Mouse (Mus musculus) MEL (cell line): ENCODE results near the gene Zkscan1. TPM values are rescaled to one million over a fixed set of nuclear protein-coding genes. Genes with fewer than 3 reads are reported as not detected.

Experiments used
- DNase-seq: peaks from one replicate; pipeline ENCODE4 v3.0.0; 2011; ENCODE audit warnings: low read depth, low spot score
- H3K27ac ChIP-seq: 2 replicates; pipeline ENCODE4 v1.5.1; 2012; ENCODE audit warnings: low read depth, mild to moderate bottlenecking, control low read depth, low read length, moderate library complexity; ENCODE audit not compliant: control insufficient read depth
- H3K27me3 ChIP-seq, 2 experiments: fragments of 150-350 bp in 1 of 2; sonication (generic) in 1 of 2; 2 replicates each; pipeline ENCODE4 v1.6.1; 2012; ENCODE audit warnings: low read length in 2 of 2, mild to moderate bottlenecking in 2 of 2, improper control_type of control experiment in 1 of 2, moderate library complexity in 1 of 2; ENCODE audit not compliant: insufficient read depth in 2 of 2, control insufficient read depth in 1 of 2
- H3K36me3 ChIP-seq, 2 experiments: 2 replicates each; pipeline ENCODE4 v1.6.1; 2012 to 2014; ENCODE audit warnings: low read length in 2 of 2, improper control_type of control experiment in 1 of 2, inconsistent platforms in 1 of 2, mild to moderate bottlenecking in 1 of 2; ENCODE audit not compliant: insufficient read depth in 2 of 2, control insufficient read depth in 1 of 2
- H3K4me1 ChIP-seq, 2 experiments: fragments of 150-350 bp in 1 of 2; sonication (generic) in 1 of 2; 2 replicates each; pipeline ENCODE4 v1.6.1; 2012; ENCODE audit warnings: low read length in 2 of 2, improper control_type of control experiment in 1 of 2, mild to moderate bottlenecking in 1 of 2; ENCODE audit not compliant: insufficient read depth in 2 of 2, control insufficient read depth in 1 of 2
- H3K4me3 ChIP-seq, 2 experiments: fragments of 150-350 bp in 1 of 2; sonication (generic) in 1 of 2; 2 replicates each; pipeline ENCODE4 v1.5.1; 2012; ENCODE audit warnings: low read depth in 2 of 2, low read length in 2 of 2, mild to moderate bottlenecking in 2 of 2, moderate library complexity in 2 of 2, control low read depth in 1 of 2, improper control_type of control experiment in 1 of 2; ENCODE audit not compliant: control insufficient read depth in 1 of 2, insufficient read depth in 1 of 2
- H3K79me2 ChIP-seq: 2 replicates; pipeline ENCODE4 v1.6.1; 2012; ENCODE audit warnings: mild to moderate bottlenecking, low read length, moderate library complexity; ENCODE audit not compliant: control insufficient read depth, poor library complexity, insufficient read depth
- H3K9ac ChIP-seq: 2 replicates; pipeline ENCODE4 v1.6.1; 2012; ENCODE audit warnings: low read depth, mild to moderate bottlenecking, control low read depth, low read length, moderate library complexity; ENCODE audit not compliant: control insufficient read depth, poor library complexity, severe bottlenecking
- H3K9me3 ChIP-seq: fragments of 150-350 bp; sonication (generic); replicated peaks from 2 replicates; pipeline ENCODE4 v1.6.1; 2012; ENCODE audit warnings: mild to moderate bottlenecking, low read length, improper control_type of control experiment, moderate library complexity; ENCODE audit not compliant: insufficient read depth
- BHLHE40 ChIP-seq: IDR thresholded peaks from 2 replicates; pipeline ENCODE4 v1.6.1; 2012; ENCODE audit warnings: low read depth, mild to moderate bottlenecking, inconsistent platforms, low read length, improper control_type of control experiment, borderline replicate concordance
- CHD2 ChIP-seq: IDR thresholded peaks from 2 replicates; pipeline ENCODE4 v1.6.1; 2011; ENCODE audit warnings: low read length, improper control_type of control experiment
- E2F4 ChIP-seq: IDR thresholded peaks from 2 replicates; pipeline ENCODE4 v1.6.1; 2011; ENCODE audit warnings: low read depth, low read length, improper control_type of control experiment, borderline replicate concordance
- ELF1 ChIP-seq: IDR thresholded peaks from 2 replicates; pipeline ENCODE4 v1.6.1; 2014; ENCODE audit warnings: low read depth, mild to moderate bottlenecking, inconsistent platforms, low read length, improper control_type of control experiment, moderate library complexity
- ETS1 ChIP-seq: IDR thresholded peaks from 2 replicates; pipeline ENCODE4 v1.6.1; 2012; ENCODE audit warnings: low read depth, mild to moderate bottlenecking, inconsistent platforms, low read length, improper control_type of control experiment, moderate library complexity
- GABPA ChIP-seq: IDR thresholded peaks from 2 replicates; pipeline ENCODE4 v1.6.1; 2012; ENCODE audit warnings: low read depth, mild to moderate bottlenecking, inconsistent platforms, low read length, improper control_type of control experiment, moderate library complexity
- GATA1 ChIP-seq: IDR thresholded peaks from 2 replicates; pipeline ENCODE4 v1.6.1; 2011; ENCODE audit warnings: low read depth, low read length, improper control_type of control experiment
- JUND ChIP-seq: IDR thresholded peaks from 2 replicates; pipeline ENCODE4 v1.6.1; 2011; ENCODE audit warnings: low read depth, mild to moderate bottlenecking, improper control_type of control experiment, low read length
- KAT2A ChIP-seq: conservative IDR thresholded peaks from 2 replicates; pipeline ENCODE4 v1.6.1; 2012; ENCODE audit warnings: low read depth, low read length, improper control_type of control experiment, inconsistent platforms
- MAFK ChIP-seq: IDR thresholded peaks from 2 replicates; pipeline ENCODE4 v1.6.1; 2011; ENCODE audit warnings: low read depth, mild to moderate bottlenecking, low read length, improper control_type of control experiment, borderline replicate concordance
- MAZ ChIP-seq: IDR thresholded peaks from 2 replicates; pipeline ENCODE4 v1.6.1; 2012; ENCODE audit warnings: low read depth, mild to moderate bottlenecking, inconsistent platforms, low read length, improper control_type of control experiment
- MEF2A ChIP-seq: IDR thresholded peaks from 2 replicates; pipeline ENCODE4 v1.6.1; 2014; ENCODE audit warnings: low read depth, mild to moderate bottlenecking, inconsistent platforms, low read length, improper control_type of control experiment; ENCODE audit not compliant: poor library complexity, insufficient replicate concordance, severe bottlenecking; ENCODE audit errors: extremely low read depth
- MXI1 ChIP-seq: IDR thresholded peaks from 2 replicates; pipeline ENCODE4 v1.6.1; 2011; ENCODE audit warnings: mild to moderate bottlenecking, low read depth, low read length, improper control_type of control experiment
- MYB ChIP-seq: IDR thresholded peaks from 2 replicates; pipeline ENCODE4 v1.6.1; 2011; ENCODE audit warnings: mild to moderate bottlenecking, low read depth, low read length, improper control_type of control experiment
- NELFE ChIP-seq: IDR thresholded peaks from 2 replicates; pipeline ENCODE4 v1.6.1; 2011; ENCODE audit warnings: low read depth, low read length, improper control_type of control experiment
- POLR2A ChIP-seq, 2 experiments: IDR thresholded peaks; 2 replicates each; pipeline ENCODE4 v1.6.1; 2011 to 2012; ENCODE audit warnings: low read length in 2 of 2, mild to moderate bottlenecking in 2 of 2, control low read depth in 1 of 2, improper control_type of control experiment in 1 of 2, low read depth in 1 of 2, moderate library complexity in 1 of 2; ENCODE audit not compliant: control insufficient read depth in 1 of 2, insufficient read depth in 1 of 2, poor library complexity in 1 of 2
- POLR2AphosphoS2 ChIP-seq: IDR thresholded peaks from 2 replicates; pipeline ENCODE4 v1.6.1; 2011; ENCODE audit warnings: low read length, improper control_type of control experiment
- POLR2AphosphoS5 ChIP-seq: IDR thresholded peaks from 2 replicates; pipeline ENCODE4 v1.6.1; 2012; ENCODE audit warnings: low read depth, borderline replicate concordance, mild to moderate bottlenecking, inconsistent platforms, low read length, moderate library complexity, mixed read lengths
- RAD21 ChIP-seq: IDR thresholded peaks from 2 replicates; pipeline ENCODE4 v1.6.1; 2011; ENCODE audit warnings: mild to moderate bottlenecking, low read depth, low read length, improper control_type of control experiment
- SIN3A ChIP-seq: IDR thresholded peaks from 2 replicates; pipeline ENCODE4 v1.6.1; 2012; ENCODE audit warnings: low read length, improper control_type of control experiment, inconsistent platforms
- TCF12 ChIP-seq: IDR thresholded peaks from 2 replicates; pipeline ENCODE4 v1.6.1; 2014; ENCODE audit warnings: low read depth, mild to moderate bottlenecking, inconsistent platforms, low read length, improper control_type of control experiment, moderate library complexity
- USF1 ChIP-seq: IDR thresholded peaks from 2 replicates; pipeline ENCODE4 v1.6.1; 2014; ENCODE audit warnings: low read depth, mild to moderate bottlenecking, inconsistent platforms, low read length, improper control_type of control experiment, moderate library complexity
- ZKSCAN1 ChIP-seq: IDR thresholded peaks from 2 replicates; pipeline ENCODE4 v1.6.1; 2012; ENCODE audit warnings: low read depth, mild to moderate bottlenecking, inconsistent platforms, low read length, improper control_type of control experiment, moderate library complexity
- ZMIZ1 ChIP-seq: IDR thresholded peaks from 2 replicates; pipeline ENCODE4 v1.6.1; 2012; ENCODE audit warnings: low read depth, mild to moderate bottlenecking, inconsistent platforms, low read length, improper control_type of control experiment, moderate library complexity
- polyA plus RNA-seq, 2 experiments: library from polyadenylated mRNA; stranded (reverse) in 1 of 2; unstranded in 1 of 2; fragments of >175 nt in 1 of 2; fragments of >200 nt in 1 of 2; gene quantifications; 2 replicates each; pipeline versions ENCODE4 v1.2.1 to v1.2.4; 2012; ENCODE audit warnings: low replicate concordance in 2 of 2, low read depth in 1 of 2; ENCODE audit not compliant: insufficient read length in 2 of 2, insufficient read depth in 1 of 2, missing spikeins in 1 of 2
- total RNA-seq: library from RNA; depleted of rRNA; stranded (reverse); fragments of 300-350 nt; gene quantifications from 2 replicates; pipeline ENCODE4 v1.2.3, GENCODE M21; 2012

Gene Zkscan1
- total and polyA plus RNA-seq, 3 experiments, result 10.6 to 51.7 (median 13.4) TPM

DNA sequence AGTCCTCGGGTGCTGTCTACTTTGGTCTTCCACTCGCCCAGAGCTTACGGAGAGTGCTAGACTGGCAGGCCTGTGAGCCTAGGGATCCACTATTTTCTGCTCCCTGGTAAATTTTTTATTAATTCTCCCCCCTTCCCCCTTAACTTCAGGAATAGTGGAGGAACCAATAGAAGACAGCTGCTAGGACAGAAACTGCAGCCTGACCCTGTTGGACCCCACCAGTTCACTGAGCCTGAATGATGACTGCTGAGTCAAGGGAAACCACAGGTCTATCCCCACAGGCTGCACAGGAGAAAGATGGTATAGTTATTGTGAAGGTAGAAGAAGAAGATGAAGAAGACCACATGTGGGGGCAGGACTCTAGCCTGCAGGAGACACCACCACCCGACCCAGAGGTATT lies 7.9 kb downstream of the Zkscan1 start:
- no peak overlapping the region for H3K27ac ChIP-seq
- H3K4me3 ChIP-seq, result no peak overlapping the region
- H3K9ac ChIP-seq, result no peak overlapping the region
- TF ChIP-seq GATA1 (no peak), POLR2AphosphoS2 (no peak), ELF1 (no peak), CHD2 (no peak), JUND (no peak), MYB (no peak), GABPA (no peak), POLR2AphosphoS5 (no peak), E2F4 (no peak), SIN3A (no peak), ZMIZ1 (no peak), MAFK (no peak), KAT2A (no peak), MXI1 (no peak), RAD21 (no peak), TCF12 (no peak)
- H3K79me2 ChIP-seq, result peaks cover 18% of the 10 kb centered on the region
- DNase-seq, result no peak
- no peaks in the 10 kb centered on the region for H3K4me1 ChIP-seq
- no peaks in the 10 kb centered on the region for H3K27me3 ChIP-seq
- H3K9me3 ChIP-seq, result no peaks in the 10 kb centered on the region
- H3K36me3 ChIP-seq, result peaks cover 0 to 15% of the 10 kb centered on the region in 2 experiments; a peak in 2 of 4 replicates

- H3K79me2 ChIP-seq, result peaks cover 2% of the 10 kb centered on the region; the same call in 1 of the 2 replicates
- H3K36me3 ChIP-seq, result peaks cover 0 to 23% of the 10 kb centered on the region in 2 experiments; a peak in 2 of 4 replicates
- no peak overlapping the region for H3K4me3 ChIP-seq
- H3K27me3 ChIP-seq, result no peaks in the 10 kb centered on the region
- no peak for DNase-seq
- TF ChIP-seq E2F4, result no peak
- TF ChIP-seq SIN3A, result no peak
- TF ChIP-seq MEF2A, result no peak
- no peak for TF ChIP-seq MAZ
- no peak for TF ChIP-seq POLR2A (IDR thresholded peaks at IDR 0.05; ENCODE audit: control insufficient read depth in 1 of 2, insufficient read depth in 1 of 2, low read depth in 1 of 2, low read length in 2 of 2, poor library complexity in 1 of 2)
- no peak for TF ChIP-seq GATA1
- TF ChIP-seq POLR2AphosphoS5, result no peak
- TF ChIP-seq NELFE, result no peak
- no peak for TF ChIP-seq ETS1
- TF ChIP-seq KAT2A, result no peak
- TF ChIP-seq USF1, result no peak
- no peak for TF ChIP-seq MXI1
- no peak for TF ChIP-seq RAD21
- no peak for TF ChIP-seq BHLHE40
- TF ChIP-seq ZKSCAN1, result no peak
- no peaks in the 10 kb centered on the region for H3K9me3 ChIP-seq
- no peak overlapping the region for H3K9ac ChIP-seq
- H3K27ac ChIP-seq, result no peak overlapping the region
- no peaks in the 10 kb centered on the region for H3K4me1 ChIP-seq
Measured at GRCm38 (mm10) chr5:138094474-138094873, 9.6 kb downstream of the Zkscan1 start.
